In the genomic region with DNA sequence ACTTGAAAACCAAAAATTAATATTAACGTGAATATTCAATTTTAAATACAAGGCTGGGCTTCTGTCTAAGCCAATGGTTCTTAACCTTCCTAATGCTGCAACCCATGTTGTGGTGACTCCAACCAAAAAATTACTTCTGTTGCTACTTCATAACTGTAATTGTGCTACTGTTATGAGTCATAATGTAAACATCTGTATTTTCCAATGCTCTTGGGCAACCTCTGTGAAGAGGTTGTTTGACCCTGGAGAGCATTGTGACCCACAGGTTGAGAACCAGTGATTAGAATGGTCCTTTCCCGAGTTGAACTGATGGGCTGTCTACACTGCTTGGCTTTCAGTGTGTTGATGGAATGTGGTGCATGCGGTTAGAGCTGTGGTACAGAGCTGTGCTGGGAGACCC, we compare ENCODE assay signal across 21 mouse cellular contexts. TPM values are rescaled to one million over a fixed set of nuclear protein-coding genes. Genes with fewer than 3 reads are reported as not detected.
DNase-seq lines count a peak whose midpoint lies in the region; ATAC-seq lines count a peak whose summit lies in the region.
"Had no signal": no experiment of that assay in that cellular context is flagged by ENCODE, and none has a peak within 500 bp of the region (broad histone marks: within the 10 kb centered on the region; RNA-seq: fewer than 3 reads in every experiment).

No protein-coding gene starts in this region.

- H3K4me2 ChIP-seq in intestine, embryonic 14.5 days (ENCODE audit: low read length), result no peak overlapping the region
- H3K4me2 ChIP-seq in intestine, embryonic 16.5 days (ENCODE audit: low read depth, low read length), result no peak overlapping the region
- no peak overlapping the region for H3K4me2 ChIP-seq in midbrain, embryonic 16.5 days (ENCODE audit: low read length)
- H3K4me2 ChIP-seq: forebrain, embryonic 15.5 days; heart, embryonic 12.5 days; hindbrain, embryonic 15.5 days had no signal

- H3K4me3 ChIP-seq in intestine, embryonic 14.5 days (ENCODE audit: low read depth, low read length), result no peak overlapping the region
- H3K4me3 ChIP-seq in intestine, embryonic 16.5 days (ENCODE audit: low read length), result no peak overlapping the region
- H3K4me3 ChIP-seq in midbrain, embryonic 10.5 days, result no peak overlapping the region
- no peak overlapping the region for H3K4me3 ChIP-seq in midbrain, embryonic 16.5 days (ENCODE audit: low read depth, low read length)
- H3K4me3 ChIP-seq: forebrain, embryonic 15.5 days; heart, embryonic 12.5 days; hindbrain, embryonic 15.5 days had no signal

- no peak overlapping the region for H3K9ac ChIP-seq in intestine, embryonic 14.5 days (ENCODE audit: low read length)
- H3K9ac ChIP-seq in intestine, embryonic 16.5 days (ENCODE audit: low read depth, low read length), result no peak overlapping the region
- H3K9ac ChIP-seq in midbrain, embryonic 16.5 days (ENCODE audit: low read depth, low read length), result no peak overlapping the region
- H3K9ac ChIP-seq: forebrain, embryonic 15.5 days; heart, embryonic 12.5 days; hindbrain, embryonic 15.5 days had no signal

- H3K27ac ChIP-seq in intestine, embryonic 14.5 days (ENCODE audit: low read depth), result no peak overlapping the region
- H3K27ac ChIP-seq in intestine, embryonic 16.5 days (ENCODE audit: low read length), result no peak overlapping the region
- no peak overlapping the region for H3K27ac ChIP-seq in midbrain, embryonic 10.5 days (replicated peaks)
- no peak overlapping the region for H3K27ac ChIP-seq in midbrain, embryonic 16.5 days (ENCODE audit: low read length)
- H3K27ac ChIP-seq: forebrain, embryonic 15.5 days; hindbrain, embryonic 15.5 days had no signal

- peaks cover 62% of the 10 kb centered on the region for H3K36me3 ChIP-seq in intestine, embryonic 14.5 days (ENCODE audit: control insufficient read depth, insufficient read depth, low read length)
- H3K36me3 ChIP-seq in intestine, embryonic 16.5 days (ENCODE audit: control insufficient read depth, insufficient read depth, low read length), result 0 out of 2 replicates have a peak, but pooled peaks cover 9% of the 10 kb centered on the region
- H3K36me3 ChIP-seq in midbrain, embryonic 10.5 days, result peaks cover 83% of the 10 kb centered on the region
- H3K36me3 ChIP-seq in midbrain, embryonic 16.5 days (ENCODE audit: control insufficient read depth, insufficient read depth, low read length), result peaks cover 24% of the 10 kb centered on the region

- no peaks in the 10 kb centered on the region for H3K9me3 ChIP-seq in intestine, embryonic 14.5 days (ENCODE audit: control insufficient read depth, low read length)
- no peaks in the 10 kb centered on the region for H3K9me3 ChIP-seq in intestine, embryonic 16.5 days (ENCODE audit: control insufficient read depth, low read length)
- H3K9me3 ChIP-seq in midbrain, embryonic 10.5 days (replicated peaks), result no peaks in the 10 kb centered on the region
- H3K9me3 ChIP-seq in midbrain, embryonic 16.5 days (replicated peaks; ENCODE audit: control insufficient read depth, low read length, poor library complexity, severe bottlenecking), result no peaks in the 10 kb centered on the region
- H3K9me3 ChIP-seq: forebrain, embryonic 15.5 days; hindbrain, embryonic 15.5 days had no signal

- H3K4me1 ChIP-seq in intestine, embryonic 14.5 days (replicated peaks; ENCODE audit: control insufficient read depth, insufficient read depth, low read length), result no peaks in the 10 kb centered on the region; the same call in 1 of the 2 replicates
- H3K4me1 ChIP-seq in intestine, embryonic 16.5 days (ENCODE audit: control insufficient read depth, insufficient read depth, low read length), result peaks cover 6% of the 10 kb centered on the region
- peaks cover 4% of the 10 kb centered on the region; the same call in 1 of the 2 replicates for H3K4me1 ChIP-seq in midbrain, embryonic 10.5 days
- peaks cover 12% of the 10 kb centered on the region for H3K4me1 ChIP-seq in midbrain, embryonic 16.5 days (ENCODE audit: control insufficient read depth, insufficient read depth, low read length)

- peak; percentile 38 for DNase-seq in intestine, embryonic 14.5 days (ENCODE audit: low spot score)
- peak; percentile 0 for DNase-seq in midbrain, embryonic 10.5 days (ENCODE audit: low spot score)
- DNase-seq in induced T-regulatory cell, adult 2 months (ENCODE audit: low read depth), result peak; percentile 28
- no peak for DNase-seq in cerebellum, adult 11 months
- no peak for DNase-seq in cerebellum, adult 18-20 months
- DNase-seq: adrenal gland, postnatal 14 days; B cell, adult 2 months; cerebellum, adult 2 months; cerebellum, postnatal 10 days; gastrocnemius, postnatal 14 days; heart, postnatal 36 days had no signal

- no peaks in the 10 kb centered on the region for H3K27me3 ChIP-seq in intestine, embryonic 14.5 days (replicated peaks; ENCODE audit: control insufficient read depth, insufficient read depth, low read length)
- no peaks in the 10 kb centered on the region for H3K27me3 ChIP-seq in intestine, embryonic 16.5 days (replicated peaks; ENCODE audit: control insufficient read depth, insufficient read depth, low read length)
- no peaks in the 10 kb centered on the region for H3K27me3 ChIP-seq in midbrain, embryonic 10.5 days (ENCODE audit: low read depth, poor library complexity, severe bottlenecking)
- no peaks in the 10 kb centered on the region for H3K27me3 ChIP-seq in midbrain, embryonic 16.5 days (ENCODE audit: control insufficient read depth, insufficient read depth, low read depth, low read length)
- H3K27me3 ChIP-seq: forebrain, embryonic 15.5 days; heart, embryonic 12.5 days; hindbrain, embryonic 15.5 days; Patski had no signal

- no peak for ATAC-seq in intestine, embryonic 14.5 days (replicated peaks; ENCODE audit: low FRiP score, low TSS enrichment, low read depth)
- ATAC-seq in intestine, embryonic 16.5 days, result no peak
- no peak for ATAC-seq in midbrain, embryonic 16.5 days
- ATAC-seq: activated CD4-positive, CD25-positive, alpha-beta regulatory T cell, adult 4 months; forebrain, embryonic 15.5 days; inflammation-experienced regulatory T-cells, adult 6 months; Patski had no signal

- WGBS in intestine, embryonic 14.5 days, result 94% methylated on average over 3 of the region's 3 CpGs
- 90% methylated on average over 3 of the region's 3 CpGs for WGBS in intestine, embryonic 16.5 days
- WGBS in midbrain, embryonic 10.5 days, result 95% methylated on average over 3 of the region's 3 CpGs
- WGBS in midbrain, embryonic 16.5 days, result 95% methylated on average over 3 of the region's 3 CpGs

RNA-seq across cellular contexts. Expression of a gene that starts 7.2 kb away (rescaled TPM):
- polyA plus RNA-seq in intestine, embryonic 14.5 days (2014; fragmentation: Nextera tagmentation; extraction: Ambion mirVana), result 24.1 and 26.4 TPM in 2 replicates
- polyA plus RNA-seq in intestine, embryonic 16.5 days (2015; fragmentation: Nextera tagmentation; extraction: Ambion mirVana), result 27.1 and 34.9 TPM in 2 replicates
- polyA plus RNA-seq in midbrain, embryonic 10.5 days (2016; fragmentation: Nextera tagmentation; extraction: Ambion mirVana), result 12.5 and 15.7 TPM in 2 replicates
- polyA plus RNA-seq in midbrain, embryonic 16.5 days (2015; fragmentation: Nextera tagmentation; extraction: Ambion mirVana), result 20.5 and 22.4 TPM in 2 replicates

RNA-seq across cellular contexts. Expression of a gene that starts 22.2 kb away (rescaled TPM):
- polyA plus RNA-seq in intestine, embryonic 14.5 days (2014; fragmentation: Nextera tagmentation; extraction: Ambion mirVana), result 0.43 and 1.2 TPM in 2 replicates
- 0.11 TPM in 1 of 2 replicates, not detected in the other for polyA plus RNA-seq in intestine, embryonic 16.5 days (2015; fragmentation: Nextera tagmentation; extraction: Ambion mirVana)
- polyA plus RNA-seq in midbrain, embryonic 10.5 days (2016; fragmentation: Nextera tagmentation; extraction: Ambion mirVana), result 0.44 and 0.92 TPM in 2 replicates
- polyA plus RNA-seq in midbrain, embryonic 16.5 days (2015; fragmentation: Nextera tagmentation; extraction: Ambion mirVana), result 18.9 and 20.5 TPM in 2 replicates
- polyA plus RNA-seq: activated CD4-positive, CD25-positive, alpha-beta regulatory T cell, adult 4 months; gonadal fat pad, adult 2 months; heart, embryonic 12.5 days; heart, embryonic 16.5 days; inflammation-experienced regulatory T-cells, adult 6 months; Patski had no signal

RNA-seq across cellular contexts. Expression of a gene that starts 57.9 kb away (rescaled TPM):
- 103 and 112 TPM in 2 replicates for polyA plus RNA-seq in intestine, embryonic 14.5 days (2014; fragmentation: Nextera tagmentation; extraction: Ambion mirVana)
- 132 and 139 TPM in 2 replicates for polyA plus RNA-seq in intestine, embryonic 16.5 days (2015; fragmentation: Nextera tagmentation; extraction: Ambion mirVana)
- polyA plus RNA-seq in midbrain, embryonic 10.5 days (2016; fragmentation: Nextera tagmentation; extraction: Ambion mirVana), result 105 and 118 TPM in 2 replicates
- polyA plus RNA-seq in midbrain, embryonic 16.5 days (2015; fragmentation: Nextera tagmentation; extraction: Ambion mirVana), result 70.2 and 71.9 TPM in 2 replicates

Comparison
In these comparisons a context has a peak if more than half of its experiments do, and no peak if none do; other contexts are left out.
1. DNase-seq: peak in intestine, embryonic 14.5 days (single experiment), midbrain, embryonic 10.5 days (single experiment) and induced T-regulatory cell, adult 2 months (single experiment); none in cerebellum, adult 11 months (single experiment) and cerebellum, adult 18-20 months (0 of 2).